Mouse (Mus musculus): ENCODE data around the gene Tarbp1.
"Not testable (repeated sequence)": the region's sequence is repeated elsewhere in the genome, so short reads cannot be mapped to it uniquely, and the experiment has no call there.

Tarbp1 gene

DNA sequence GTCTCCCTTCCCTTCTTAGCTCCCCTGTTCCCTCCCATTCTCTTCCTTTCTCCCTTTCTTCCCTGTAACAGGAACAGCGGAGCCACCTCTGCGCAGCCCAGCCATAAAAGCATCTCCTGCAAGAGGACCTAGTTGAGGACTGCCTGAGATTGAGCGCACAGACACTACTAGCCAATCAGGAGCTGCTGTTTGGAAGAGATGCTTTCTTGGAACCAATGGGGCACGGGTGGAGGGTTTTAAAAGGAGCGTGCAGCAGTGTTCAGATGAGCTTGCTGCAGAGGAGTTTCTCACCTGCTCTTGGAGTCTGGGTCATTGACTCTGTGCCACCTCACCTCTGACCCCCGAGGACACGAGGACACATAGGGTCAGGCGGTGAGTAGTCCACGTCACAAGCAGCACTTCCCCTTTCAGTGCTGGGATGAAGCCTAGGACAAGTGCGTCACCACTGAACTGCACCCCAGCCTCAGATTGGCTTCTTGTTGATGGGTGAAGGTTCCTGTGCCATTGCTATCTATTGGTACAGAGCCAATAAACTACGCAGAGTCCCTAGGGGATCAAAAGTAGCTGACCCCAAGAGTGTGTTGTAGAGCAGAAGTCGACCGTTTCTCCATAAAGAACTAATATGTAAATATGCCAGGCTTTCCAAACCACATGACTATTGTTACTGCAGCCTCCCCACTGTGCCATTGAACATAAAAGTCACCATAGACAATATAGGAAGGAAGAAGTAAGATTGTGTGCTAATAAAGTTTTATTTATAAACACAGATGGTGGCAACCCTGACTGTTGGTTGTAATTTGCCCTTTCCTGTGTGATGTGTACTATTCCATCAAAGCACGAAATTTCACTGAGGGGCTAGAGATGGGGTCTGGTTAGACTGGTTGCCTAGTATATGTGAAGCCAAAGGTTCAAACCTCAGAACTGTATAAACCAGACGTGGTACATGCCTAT, 19.6 kb upstream of the Tarbp1 start:
- DNase-seq, result no peak

DNA sequence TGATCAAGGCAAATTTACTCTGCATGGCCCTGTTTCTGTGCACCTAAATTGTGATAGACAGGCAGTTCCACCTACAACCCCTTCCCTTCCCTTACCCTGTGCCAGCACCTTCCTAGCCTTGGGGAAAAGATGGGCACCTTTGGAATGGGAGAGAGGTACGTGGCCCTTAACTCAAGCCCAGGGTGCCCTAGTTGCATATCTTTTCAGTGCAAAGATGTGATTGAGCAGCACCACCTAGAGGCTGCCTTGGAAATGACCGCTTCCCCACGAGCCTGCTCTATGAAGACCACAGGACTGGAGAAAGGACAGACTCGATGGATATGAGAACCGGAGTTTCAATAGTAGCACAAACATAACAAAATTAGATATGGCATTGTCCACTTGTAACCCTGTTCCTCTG, 8.1 kb upstream of the Tarbp1 start:
- DNase-seq, result peak in 1 of 2 experiments; percentile 40

DNA sequence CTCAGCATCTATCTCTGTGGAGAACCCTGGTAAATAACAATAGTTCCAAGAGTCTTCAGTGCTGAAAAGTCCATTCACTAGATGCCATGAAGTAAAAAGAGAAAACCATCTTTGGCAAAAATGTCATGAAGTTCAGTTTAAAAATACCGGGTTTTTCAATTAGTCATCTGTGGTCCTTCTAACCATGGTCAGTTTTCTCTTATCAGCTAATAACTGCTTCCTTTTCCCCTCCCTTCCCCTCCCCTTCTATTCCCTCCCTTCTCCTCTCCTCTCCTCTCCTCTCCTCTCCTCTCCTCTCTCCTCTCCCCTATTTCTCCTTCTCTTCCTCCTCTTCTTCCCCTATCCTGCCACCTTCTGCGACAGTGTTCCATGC, 7.5 kb upstream of the Tarbp1 start:
- no peak for DNase-seq

DNA sequence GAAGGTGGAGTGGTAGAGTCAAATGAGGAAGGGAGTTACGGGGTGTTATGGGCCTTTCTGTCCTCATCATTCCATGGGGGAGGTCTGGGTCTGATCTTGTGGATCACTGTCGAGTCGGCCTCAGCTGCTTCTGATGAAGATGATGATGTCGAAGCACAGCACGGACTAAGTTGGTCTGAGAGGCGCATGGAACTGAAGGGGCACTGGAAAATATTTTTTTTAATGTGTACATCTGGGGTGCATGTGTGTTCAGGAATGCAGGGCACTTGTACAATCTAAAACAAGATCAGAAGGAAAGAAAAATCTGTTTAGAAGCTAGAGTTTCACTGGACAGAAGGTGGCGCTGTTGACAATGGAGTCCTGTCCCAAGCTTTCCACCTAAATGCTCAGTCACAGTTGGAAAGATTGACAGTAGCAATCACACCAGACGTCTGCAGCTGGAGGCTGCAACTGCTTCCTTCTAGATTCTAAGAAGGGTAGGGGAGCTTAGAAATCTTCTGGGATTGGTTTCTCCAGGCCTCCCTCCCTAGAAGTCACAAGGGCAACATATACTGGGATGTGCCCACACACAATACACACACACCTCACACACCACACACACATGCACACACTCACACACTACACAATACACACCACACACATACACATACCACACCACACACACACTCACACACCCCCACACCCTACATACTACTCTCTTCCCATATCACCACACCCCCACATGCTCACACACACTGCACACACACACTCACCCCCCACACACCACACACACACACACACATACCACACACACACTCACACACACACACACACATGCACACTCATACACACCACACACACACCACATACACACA, 6.9 kb upstream of the Tarbp1 start:
- no peak for DNase-seq

DNA sequence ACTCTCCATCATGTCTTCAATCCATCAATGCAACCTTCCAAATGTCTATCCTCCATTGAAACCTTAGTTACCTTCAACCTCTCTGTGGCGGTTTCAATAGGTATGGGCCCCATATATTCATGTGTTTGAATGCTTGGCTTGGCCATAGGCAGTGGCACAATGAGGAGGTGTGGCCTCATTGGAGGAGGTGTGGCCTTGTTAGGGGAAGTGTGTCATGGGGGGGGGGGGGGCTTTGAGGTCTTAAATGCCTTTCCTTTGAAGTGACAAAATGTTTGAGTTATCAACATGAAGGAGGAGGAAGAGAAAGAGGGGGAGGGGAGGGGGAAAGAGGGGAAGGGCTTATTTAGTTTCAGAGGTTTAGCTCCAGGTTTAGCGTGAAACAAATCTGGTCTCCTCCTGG, 5.5 kb upstream of the Tarbp1 start:
- DNase-seq, result no peak

DNA sequence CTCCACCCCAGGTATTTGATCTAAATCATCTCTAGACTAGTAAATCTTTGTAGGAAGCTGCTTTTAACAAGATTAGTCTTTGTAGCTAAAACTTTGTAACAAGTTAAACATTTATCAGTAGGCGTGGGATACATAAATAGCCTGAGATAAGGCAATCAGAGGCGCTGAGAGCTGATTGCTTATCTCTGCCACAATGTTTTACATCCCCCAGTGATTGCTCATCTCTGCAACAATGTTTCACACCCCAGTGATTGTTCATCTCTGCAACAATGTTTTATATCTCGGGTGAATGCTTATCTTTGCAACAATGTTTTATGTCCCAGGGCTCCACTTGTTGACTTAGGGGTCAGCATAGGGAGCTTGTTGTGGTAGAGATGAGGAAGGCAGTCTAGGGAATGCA, 3.8 kb upstream of the Tarbp1 start:
- DNase-seq, result no peak

DNA sequence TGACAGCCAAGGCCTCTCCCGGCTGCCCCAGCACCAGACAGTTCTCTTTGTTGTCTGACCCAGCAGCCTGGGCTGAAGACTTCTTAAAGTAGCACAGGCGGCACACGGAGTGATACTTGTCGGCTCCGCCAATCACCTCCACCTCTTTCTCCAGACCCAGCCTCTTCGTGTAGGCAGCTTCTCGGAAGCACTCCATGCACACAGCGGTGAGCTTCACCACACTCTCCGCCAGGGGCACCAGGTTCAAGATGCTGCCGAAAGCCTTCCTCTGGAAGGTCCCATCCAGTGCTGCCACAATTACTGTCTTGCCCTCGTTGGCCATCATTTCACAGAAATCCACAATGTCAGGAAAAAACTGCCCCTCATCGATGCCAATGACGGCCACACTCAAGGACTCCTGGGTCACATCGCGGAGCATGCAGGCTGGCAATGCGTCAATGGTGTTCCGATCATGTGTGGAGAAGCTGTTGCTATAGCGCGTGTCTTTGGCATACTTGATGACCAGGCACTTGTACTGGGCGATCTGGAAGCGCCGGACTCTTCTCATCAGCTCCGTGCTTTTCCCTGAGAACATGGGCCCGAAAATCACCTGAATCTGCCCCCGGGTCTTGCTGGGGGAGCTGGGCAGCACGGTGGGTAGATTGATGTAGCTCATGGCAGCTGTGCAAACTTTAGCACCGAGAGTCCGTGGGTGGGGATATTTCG, 1.4 kb upstream of the Tarbp1 start:
- DNase-seq, result not testable (repeated sequence)

DNA sequence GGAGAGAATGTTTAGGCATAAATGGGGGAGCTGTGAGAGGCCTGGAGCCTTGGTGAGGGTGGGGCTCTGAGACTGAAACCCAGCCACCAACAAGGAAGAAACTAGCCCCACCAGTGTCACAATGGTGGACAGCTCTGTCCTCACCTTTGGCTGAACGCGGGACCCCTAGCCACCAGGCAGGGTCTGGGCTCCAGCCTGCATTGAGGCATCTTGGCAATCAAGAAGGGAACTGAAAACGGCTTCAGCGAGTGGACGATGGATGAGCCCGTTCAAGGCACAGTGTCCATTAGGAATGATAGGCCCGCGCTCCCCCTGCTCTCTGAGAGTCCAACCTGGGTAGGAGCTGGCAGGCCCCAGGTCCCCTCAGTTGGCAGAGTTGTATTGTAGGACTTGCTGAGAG, 873 bp upstream of the Tarbp1 start:
- not testable (repeated sequence) for DNase-seq

DNA sequence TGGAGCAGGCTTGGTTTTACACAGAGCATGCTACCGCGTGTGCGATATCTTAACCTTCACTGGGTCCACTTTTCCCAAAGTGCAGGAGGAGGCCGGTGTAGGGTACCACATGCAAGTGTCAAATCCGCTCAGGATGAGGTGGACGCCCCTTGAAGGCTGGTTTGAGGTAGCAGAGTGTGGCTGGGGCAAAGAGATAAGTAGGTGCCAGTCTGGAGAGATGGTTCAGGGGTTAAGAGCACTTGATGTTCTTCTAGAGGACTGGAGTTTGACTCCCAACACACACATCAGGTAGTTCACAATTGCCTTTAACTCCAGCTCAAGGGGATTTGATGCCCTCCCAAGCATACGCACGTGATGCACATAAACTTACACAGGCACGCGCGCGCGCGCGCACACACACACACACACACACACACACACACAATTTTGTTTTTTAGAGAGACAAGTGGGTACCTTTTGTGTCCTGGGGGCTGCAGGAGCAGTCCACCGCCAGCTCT, 1.0 kb downstream of the Tarbp1 start:
- no peak for DNase-seq

DNA sequence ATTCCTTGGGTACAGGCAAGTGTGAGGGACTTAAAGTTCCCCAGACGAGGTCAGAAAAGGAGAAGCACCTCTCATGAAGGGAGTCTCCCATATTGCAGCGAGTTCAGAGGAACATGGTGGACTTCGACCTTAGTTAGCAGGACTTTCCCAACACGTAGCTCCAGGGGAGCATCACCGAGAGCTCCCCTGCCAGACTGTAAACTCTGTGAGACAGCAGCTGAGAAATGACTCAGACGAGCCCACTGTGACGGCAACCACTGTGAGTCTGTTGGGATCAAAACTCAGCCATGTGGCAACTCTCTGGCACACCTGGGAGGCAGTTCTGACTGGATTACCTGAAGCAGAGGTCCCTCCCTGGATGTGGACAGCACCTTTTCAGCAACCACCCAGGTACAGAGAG, 10.8 kb downstream of the Tarbp1 start:
- DNase-seq, result no peak

DNA sequence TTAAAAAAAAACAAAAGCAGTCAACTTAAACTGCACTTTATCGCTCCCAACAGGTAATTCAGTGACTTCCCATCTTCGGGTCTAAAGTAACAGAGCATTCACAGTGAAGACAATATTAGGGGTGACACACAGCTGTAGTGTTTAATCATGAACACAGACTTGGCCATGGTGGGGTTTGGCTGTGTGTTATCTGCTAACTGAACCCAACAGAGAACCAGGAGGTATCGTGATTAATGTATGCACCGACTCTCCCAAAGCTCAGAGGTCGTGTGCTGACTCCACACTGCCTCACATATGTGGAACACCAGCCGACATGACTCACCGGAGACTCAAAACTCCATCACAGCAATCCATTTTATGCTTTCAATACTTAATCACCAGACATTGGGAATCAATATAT, 13.1 kb downstream of the Tarbp1 start:
- no peak for DNase-seq

DNA sequence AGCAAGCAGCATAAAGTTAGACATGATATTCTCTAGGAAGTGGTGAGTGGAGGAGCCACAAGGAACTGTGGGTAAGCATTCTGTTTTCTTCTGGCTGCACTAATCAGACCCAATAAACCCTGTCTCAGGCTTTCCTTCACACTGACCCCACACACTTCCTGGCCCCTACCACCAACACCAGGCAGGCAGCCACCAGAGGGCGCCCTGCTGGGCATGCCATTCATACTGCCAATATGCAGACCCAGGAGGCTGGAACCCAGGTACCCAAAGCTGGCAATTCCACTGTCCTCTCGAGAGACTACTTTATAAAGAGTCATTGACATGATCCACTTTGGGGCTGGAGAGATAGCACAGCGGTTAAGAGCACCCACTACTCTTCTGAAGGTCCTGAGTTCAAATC, 14.6 kb downstream of the Tarbp1 start:
- DNase-seq, result peak; percentile 36 to 46

DNA sequence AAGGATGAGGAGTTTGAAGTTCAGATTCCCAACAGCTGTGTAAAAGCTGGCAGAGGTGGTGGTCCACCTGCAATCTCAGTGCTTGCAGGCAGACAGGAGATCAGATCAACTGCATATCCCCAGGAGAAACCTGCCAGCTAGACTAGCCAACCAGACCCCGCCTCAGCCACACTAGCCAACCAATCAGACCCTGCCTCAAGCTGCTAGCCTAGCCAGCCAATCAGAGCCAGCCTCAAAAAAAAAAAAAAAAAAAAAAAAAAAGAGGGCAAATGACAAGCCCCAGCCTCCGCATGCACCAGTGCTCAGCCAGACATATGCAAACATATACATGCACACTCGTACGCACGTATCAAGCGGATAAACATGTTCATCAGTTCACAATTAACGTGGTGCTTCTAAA, 19.5 kb downstream of the Tarbp1 start:
- no peak for DNase-seq

DNA sequence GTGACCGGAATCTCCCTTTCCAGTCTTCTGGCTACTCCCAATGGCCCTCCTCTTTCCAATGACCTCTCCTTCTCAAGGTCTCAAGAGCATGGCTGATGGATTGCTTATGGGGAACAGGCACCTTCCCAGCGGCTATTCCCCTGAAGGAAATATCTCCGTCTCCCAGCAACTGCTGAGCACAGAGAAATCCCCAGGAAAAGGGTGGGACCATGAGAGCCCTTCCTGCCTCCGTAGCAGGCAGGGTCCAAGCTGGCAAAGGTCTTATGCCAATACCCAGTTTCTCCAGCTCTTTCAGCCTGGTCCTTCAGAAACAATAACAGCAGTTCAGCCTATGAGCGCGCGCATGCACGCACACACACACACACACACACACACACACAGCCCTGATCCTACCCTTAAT, 23.7 kb downstream of the Tarbp1 start:
- no peak for DNase-seq

DNA sequence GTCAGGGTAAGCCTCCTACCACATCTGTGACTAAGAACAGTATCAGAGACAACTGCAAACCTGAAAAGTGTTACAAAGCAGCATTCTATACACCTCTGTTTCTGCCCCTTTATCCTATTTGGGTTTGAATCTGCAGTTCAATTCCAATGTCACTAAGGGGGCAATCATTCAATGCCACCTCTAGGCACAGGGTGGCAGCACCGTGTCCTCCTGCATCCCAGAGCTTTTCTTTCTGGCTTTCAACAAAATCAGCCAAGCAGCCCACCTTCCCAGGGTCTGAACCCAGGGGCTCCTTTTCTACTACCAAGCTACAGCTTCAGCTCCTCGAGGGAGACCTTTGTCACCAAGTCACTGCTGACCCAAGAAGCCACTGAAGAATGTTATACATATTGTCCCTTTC, 35.9 kb downstream of the Tarbp1 start:
- no peak for DNase-seq

DNA sequence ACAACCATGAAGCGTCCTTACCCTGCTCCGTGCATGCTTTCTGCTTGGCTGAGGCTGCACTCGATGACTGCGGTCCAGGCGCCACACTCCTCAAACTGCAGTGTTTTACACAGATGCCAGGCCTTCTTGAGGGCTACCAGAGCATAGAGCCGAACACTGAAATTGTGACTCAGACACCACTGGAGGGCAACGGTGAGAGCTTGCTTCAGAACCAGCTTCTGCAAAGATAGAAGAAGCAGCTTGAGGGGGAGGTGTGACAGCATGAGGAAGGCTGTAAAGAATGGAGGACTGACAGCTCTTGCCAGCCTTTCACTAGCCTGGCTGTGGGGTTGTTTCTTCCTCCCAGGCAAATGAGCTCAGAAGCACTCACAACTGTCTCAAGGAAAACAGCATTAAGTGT, 41.0 kb downstream of the Tarbp1 start:
- no peak for DNase-seq

DNA sequence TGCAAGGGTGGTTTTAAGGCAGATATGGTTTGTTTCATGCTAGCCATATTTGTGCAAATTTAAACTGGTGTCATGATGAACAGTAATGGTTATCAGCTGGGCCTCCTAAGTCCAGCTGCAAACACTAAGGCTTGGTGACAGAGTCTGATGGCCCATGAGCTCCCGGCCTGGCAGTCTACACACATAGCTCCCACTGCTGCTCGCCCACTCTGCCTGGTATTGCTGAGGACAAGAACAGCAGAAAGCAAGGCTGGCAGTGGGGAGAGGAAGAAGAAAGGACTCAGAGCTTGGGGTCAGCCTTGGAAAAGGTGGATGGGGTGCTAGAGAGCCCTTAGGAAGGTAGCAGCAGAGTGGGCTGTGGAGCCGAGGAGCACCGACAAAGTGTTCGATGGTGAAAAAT, 45.2 kb downstream of the Tarbp1 start:
- no peak for DNase-seq

DNA sequence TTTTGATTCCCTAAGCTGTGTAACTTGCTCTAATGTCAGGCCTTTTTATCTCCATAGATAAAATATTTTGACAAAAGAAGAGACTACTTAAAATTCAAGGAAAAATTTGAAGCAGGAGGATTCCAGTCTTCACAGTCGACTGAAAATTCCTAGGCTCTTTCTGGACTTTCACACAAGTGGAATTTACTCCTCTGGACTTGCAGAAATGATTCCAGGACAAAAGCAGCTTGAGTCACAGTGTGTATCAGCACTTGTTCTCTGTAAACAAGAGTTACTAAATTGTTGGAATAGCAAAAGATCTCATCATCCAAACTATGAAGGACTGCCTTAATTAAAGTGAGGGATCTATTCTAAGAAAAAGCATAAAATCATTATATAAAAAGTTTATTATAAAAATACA, 49.9 kb downstream of the Tarbp1 start:
- DNase-seq, result no peak

DNA sequence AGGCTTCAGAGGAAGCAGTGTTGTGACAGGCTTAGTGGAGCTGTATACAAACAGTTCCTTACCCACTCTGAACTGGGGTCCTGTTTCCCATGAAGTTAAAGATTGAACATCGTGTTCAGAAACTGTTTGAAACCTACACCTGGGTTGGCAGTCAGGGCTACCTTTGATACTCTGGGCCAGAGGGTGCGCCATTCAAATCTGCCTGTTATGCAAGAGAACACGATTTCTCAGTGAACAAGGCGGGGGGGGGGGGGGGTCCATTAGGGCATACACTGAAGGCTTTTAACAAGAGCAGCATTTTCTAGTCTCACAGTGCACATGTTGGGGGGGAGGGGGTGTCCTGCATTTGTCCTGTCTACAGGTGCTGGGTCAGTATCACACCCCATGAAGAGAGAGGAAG, 50.7 kb downstream of the Tarbp1 start:
- no peak for DNase-seq

DNA sequence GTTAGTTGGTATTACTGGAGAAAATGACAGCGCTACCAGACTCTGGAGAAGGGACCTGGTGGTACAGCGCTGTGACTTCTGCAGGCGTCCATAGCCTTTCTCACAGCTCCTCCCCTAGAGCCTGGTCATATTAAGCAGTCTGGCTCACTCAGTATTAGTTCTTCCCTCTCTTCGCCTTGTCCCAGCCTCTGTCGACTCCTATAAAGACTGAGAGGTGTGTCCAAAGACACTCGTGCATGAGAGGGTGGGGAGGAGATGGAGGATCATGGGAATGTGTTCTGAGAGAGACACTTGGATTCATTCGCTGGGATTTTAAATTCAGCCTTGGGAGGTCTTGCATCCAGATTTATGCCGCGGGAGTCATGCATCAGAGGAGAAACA, 52.0 kb downstream of the Tarbp1 start:
- DNase-seq, result no peak

DNA sequence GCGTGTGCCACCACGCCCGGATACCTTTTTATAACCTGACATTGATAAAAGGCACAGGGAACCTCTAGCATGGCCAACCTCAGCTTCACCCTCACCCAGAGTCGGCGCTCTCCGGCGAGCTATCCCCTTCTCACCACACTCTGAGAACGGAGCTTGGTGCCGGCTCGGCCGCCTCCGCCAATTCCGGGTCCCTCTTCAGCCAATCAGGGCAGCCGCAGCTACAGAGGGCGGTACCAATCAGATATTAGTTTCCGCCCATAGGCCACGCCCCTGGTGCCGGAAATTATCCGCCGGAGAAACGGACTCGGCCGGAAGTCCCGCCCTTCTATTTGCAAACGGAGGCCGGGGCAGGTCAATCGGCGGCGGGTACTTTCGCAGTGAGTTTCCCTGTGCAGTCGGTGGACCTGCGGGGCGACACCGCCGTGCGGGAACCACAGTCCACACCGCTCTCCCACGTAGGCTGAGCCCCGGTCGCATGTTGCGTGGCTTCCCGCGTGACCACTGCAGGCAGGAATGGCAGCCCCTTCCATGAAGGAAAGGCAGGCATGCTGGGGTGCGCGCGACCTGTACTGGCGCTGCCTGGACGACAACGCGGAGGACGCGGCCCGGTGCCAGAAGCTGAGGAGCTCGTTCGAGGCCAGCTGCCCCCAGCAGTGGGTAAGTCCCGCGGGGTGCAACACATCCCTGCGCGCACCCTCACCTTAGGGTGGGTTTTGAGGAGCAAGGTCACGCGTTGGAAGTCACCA, 52.5 kb downstream of the Tarbp1 start, which contains the start of gene Coa6:
Gene Coa6, plus strand, starts transcription at position 342 of the 746 bp plus-strand sequence.
- peak; percentile 94 to 96 for DNase-seq

DNA sequence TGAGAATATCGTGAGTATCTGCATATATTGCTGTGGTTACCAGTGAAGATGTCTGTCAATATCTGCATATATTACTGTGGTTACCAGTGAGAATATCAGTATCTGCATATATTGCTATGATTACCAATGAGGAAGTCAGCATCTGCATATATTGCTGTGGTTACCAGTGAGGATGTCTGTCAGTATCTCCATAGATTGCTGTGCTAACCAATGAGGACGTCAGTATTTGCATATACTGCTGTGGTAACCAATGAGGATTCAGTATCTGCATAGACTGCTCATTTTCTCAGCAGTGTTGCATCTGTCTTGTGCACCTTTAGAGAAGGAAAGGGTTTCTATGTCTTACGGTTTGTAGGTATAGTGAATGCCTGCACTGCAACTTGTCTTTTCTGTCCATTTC, 54.0 kb downstream of the Tarbp1 start:
- no peak for DNase-seq
